9 mouse cellular contexts compared by ENCODE assay signal in the genomic region with DNA sequence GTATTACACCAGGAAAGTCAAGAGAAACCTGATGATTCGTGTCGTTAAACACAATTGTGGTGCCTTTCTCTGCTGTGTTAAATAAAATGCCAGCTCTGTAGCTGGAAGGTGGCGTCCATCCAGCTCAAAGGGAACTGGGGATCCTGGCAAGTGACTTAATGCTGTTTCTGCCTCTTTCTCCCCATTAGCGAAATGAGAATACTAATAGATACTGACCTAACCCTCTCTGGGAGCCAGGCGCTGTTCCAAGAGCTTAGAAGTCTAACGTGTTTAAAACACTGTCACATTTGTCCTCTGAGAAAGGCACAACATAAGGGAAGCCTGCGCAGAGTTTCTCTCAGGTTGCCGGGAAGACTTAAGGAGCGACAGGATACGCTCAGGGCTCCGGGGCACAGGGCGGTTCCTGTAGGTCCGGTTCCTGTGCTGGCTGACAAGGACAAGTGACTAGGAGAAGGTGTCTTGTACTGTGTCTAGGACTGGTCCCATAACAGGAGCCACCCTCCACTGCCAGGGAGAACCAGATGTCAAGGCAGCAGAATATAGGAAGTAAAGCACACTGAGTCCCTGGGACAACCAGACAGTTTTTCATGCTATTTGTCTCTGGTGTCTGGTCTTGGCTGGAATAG.
DNase-seq lines count a peak whose midpoint lies in the region; ATAC-seq and TF ChIP-seq lines count a peak whose summit lies in the region.
"Had no signal": no experiment of that assay in that cellular context is flagged by ENCODE, and none has a peak within 500 bp of the region (broad histone marks: within the 10 kb centered on the region; RNA-seq: fewer than 3 reads in every experiment).

No protein-coding gene starts in this region.

- peak overlapping the region; percentile 56 for H3K9ac ChIP-seq in hindbrain, embryonic 13.5 days
- H3K9ac ChIP-seq in stomach, embryonic 14.5 days (replicated peaks; ENCODE audit: low read depth, low read length), result no peak overlapping the region

- H3K4me3 ChIP-seq in gastrocnemius, adult 2 months, result peak overlapping the region; percentile 56
- H3K4me3 ChIP-seq in hindbrain, embryonic 13.5 days, result no peak overlapping the region
- no peak overlapping the region for H3K4me3 ChIP-seq in stomach, embryonic 14.5 days (ENCODE audit: low read depth, low read length)

- peaks cover 28% of the 10 kb centered on the region; the same call in 1 of the 2 replicates for H3K27me3 ChIP-seq in hindbrain, embryonic 13.5 days
- no peaks in the 10 kb centered on the region for H3K27me3 ChIP-seq in stomach, embryonic 14.5 days (ENCODE audit: control insufficient read depth, insufficient read depth, low read length)

- no peaks in the 10 kb centered on the region for H3K9me3 ChIP-seq in hindbrain, embryonic 13.5 days
- H3K9me3 ChIP-seq in stomach, embryonic 14.5 days (ENCODE audit: control insufficient read depth, low read depth, low read length), result no peaks in the 10 kb centered on the region

- peak; percentile 58 for ATAC-seq in hindbrain, embryonic 13.5 days (ENCODE audit: low FRiP score)
- no peak for ATAC-seq in stomach, embryonic 14.5 days (ENCODE audit: insufficient number of reproducible peaks, insufficient read depth, low FRiP score, low read depth)
- ATAC-seq: CD4-positive, CD25-positive, alpha-beta regulatory T cell, adult 4 months had no signal

- TF ChIP-seq CTCF in gastrocnemius, adult 2 months (IDR thresholded peaks at IDR 0.05), result no peak

- peak overlapping the region; percentile 35; the same call in 1 of the 2 replicates for H3K27ac ChIP-seq in gastrocnemius, adult 2 months
- H3K27ac ChIP-seq in hindbrain, embryonic 13.5 days, result peak overlapping the region; percentile 86
- H3K27ac ChIP-seq in stomach, embryonic 14.5 days (ENCODE audit: low read length), result 0 out of 2 replicates have a peak overlapping the region, but pooled peaks have one; percentile 22

- no peak for DNase-seq in gastrocnemius, adult 2 months
- no peak for DNase-seq in gastrocnemius, adult 8-10 months (ENCODE audit: low spot score in 2 of 2)
- DNase-seq in lung, postnatal 10 days, result peak; percentile 64
- DNase-seq in lung, postnatal 25 days (ENCODE audit: low spot score), result no peak
- no peak for DNase-seq in thymus, postnatal 36 days
- no peak for DNase-seq in adrenal gland, adult 18-20 months (ENCODE audit: low spot score in 2 of 2)

- H3K4me1 ChIP-seq in hindbrain, embryonic 13.5 days (replicated peaks), result peaks cover 40% of the 10 kb centered on the region
- H3K4me1 ChIP-seq in stomach, embryonic 14.5 days (ENCODE audit: control insufficient read depth, insufficient read depth, low read length), result peaks cover 29% of the 10 kb centered on the region; the same call in 1 of the 2 replicates

- WGBS in hindbrain, embryonic 13.5 days, result 48% methylated on average over 13 of the region's 13 CpGs
- 41% methylated on average over 13 of the region's 13 CpGs for WGBS in stomach, embryonic 14.5 days

- intact Hi-C loops in gastrocnemius, adult 2 months (cut with DNase I), result no loop called here

- H3K4me2 ChIP-seq in hindbrain, embryonic 13.5 days, result peak overlapping the region; percentile 44
- H3K4me2 ChIP-seq in stomach, embryonic 14.5 days (replicated peaks; ENCODE audit: low read depth, low read length), result peak overlapping the region; percentile 5; the same call in 1 of the 2 replicates

- no peaks in the 10 kb centered on the region for H3K36me3 ChIP-seq in hindbrain, embryonic 13.5 days
- H3K36me3 ChIP-seq in stomach, embryonic 14.5 days (ENCODE audit: control insufficient read depth, insufficient read depth, low read length), result no peaks in the 10 kb centered on the region

Comparison
In these comparisons a context has a peak if more than half of its experiments do, and no peak if none do; other contexts are left out.
1. H3K27ac ChIP-seq: peak in every context shown above with its lines; median percentile 86 in hindbrain, embryonic 13.5 days; 35 in gastrocnemius, adult 2 months; 22 in stomach, embryonic 14.5 days.